Mouse (Mus musculus): ENCODE data around the gene Tex46.

DNA sequence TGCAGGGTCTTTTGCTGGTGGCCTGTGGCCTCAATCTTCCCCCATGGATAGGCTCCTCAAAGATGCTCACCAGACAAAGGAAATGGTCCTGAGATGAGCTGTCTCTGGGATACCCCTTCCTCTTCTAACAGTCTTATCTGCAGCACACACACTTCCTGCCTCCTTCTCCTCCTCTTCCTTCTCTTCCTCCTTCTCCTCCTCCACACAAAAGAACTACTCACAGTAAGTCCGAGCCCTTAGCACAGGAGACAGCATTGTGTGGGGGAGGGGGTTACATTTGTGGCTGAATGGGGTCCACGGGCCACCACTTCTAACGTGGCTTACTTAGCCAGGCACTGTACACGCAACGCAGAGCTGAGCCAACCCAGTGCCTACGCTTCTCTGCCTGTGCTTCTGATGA is 42.8 kb downstream of the Tex46 start:
- TF ChIP-seq CTCF (IDR thresholded peaks at IDR 0.05; ENCODE audit: insufficient read depth, low read depth, low read length) (no peak), POLR2A (IDR thresholded peaks at IDR 0.05; ENCODE audit: insufficient read depth, low read depth, low read length) (no peak)

Data from olfactory bulb, adult 2 months (tissue).